Mouse (Mus musculus) urinary bladder, postnatal 10 days (tissue): ENCODE measurements around the gene Arpin.

Experiments used
- DNase-seq: peaks from one replicate; pipeline ENCODE4 v3.0.0; 2022; ENCODE audit warnings: low spot score

Gene Arpin

DNA sequence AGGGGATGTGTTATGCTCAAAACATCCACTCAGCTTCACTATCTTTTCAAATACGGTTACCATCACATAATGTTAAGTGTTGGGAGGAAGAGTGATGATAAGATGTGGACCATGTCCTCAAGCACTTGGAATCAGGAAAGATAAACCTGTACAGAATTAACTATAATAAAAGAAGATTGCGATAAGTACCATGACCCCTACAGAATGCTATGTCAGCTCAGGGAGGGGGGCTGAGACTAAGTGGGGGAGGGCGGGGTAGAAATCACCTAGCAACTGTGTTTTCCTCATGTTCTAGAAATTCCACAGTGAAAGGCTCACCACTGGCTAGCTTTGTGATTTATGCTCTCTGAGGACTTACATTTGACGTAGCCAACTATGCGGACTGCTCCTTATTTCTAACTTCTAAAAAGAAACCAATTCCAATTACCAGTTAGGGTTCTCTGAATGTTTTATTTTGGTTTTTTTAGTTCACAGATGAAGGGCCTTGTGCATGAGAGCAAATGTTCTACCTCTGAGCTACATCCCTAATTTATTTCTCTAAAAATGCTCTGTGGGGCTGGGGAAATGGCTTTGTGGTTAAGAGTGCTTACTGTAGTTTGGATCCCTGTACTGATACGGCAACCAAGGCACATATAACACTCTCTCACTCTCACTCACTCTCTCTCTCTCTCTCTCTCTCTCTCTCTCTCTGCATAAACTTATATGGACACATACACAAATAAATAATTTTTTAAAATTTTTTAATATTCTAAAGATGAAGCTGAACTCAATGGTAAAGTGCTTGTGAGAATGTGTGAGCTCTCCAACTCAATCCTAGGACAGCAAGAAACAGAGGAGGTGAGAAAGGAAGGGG is 42.4 kb downstream of the Arpin start:
- no peak for DNase-seq

DNA sequence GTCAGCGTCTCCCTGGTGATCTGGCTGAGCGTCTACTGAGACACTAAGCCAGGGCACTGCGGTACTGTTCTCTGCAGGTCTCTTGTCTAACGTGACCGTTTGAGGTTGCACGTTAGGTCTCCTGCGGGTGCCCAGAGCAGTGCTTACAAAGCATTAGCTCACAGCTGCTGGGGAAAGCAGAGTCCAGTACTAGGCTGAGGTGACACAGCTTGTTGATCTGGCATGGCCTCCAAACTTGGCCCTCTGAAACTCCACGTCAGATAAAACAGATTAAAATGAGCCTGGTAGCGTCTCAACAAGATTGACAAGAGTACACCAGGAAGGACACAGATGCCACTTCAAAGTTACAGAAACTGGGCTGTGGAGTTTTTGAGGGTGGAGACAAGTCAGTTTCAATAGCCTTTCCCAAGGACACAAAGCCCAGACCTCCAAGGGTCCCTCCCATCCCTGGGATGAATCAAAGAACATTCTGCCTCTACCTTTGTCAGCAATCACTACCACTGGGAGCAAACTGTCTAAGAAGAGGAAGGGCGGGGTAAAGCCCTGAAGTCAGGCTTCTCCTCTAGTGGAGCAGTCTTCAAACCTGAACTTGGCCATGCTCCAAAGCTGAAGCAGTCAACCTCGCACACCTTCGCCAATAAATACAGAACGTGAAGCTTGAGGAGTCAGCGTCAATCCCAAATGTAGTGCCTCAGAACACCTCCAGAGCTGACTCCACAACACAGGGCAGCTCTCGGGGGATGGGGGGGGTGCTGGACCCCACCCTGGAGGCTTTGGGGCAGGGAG is 44.5 kb downstream of the Arpin start:
- DNase-seq = no peak

DNA sequence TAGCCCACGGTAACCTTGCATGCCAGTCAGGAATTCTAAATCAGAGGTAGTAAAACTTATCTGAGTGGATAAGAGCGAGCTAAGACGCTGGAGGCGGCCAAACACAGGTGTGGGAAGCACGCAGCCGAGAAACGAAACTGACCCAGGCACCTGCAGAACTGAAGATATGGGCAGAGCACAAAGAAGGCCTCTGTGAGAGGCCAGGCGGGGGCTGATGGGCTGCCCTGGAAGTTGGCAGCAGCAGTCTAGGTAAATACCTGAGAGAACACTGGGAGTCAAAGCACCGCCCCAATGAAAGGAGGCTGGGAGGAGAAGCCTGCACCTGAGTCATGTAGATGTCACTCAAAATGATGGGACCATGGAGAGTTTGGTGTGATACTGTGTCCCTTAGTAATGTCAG is 46.6 kb downstream of the Arpin start:
- DNase-seq = no peak

DNA sequence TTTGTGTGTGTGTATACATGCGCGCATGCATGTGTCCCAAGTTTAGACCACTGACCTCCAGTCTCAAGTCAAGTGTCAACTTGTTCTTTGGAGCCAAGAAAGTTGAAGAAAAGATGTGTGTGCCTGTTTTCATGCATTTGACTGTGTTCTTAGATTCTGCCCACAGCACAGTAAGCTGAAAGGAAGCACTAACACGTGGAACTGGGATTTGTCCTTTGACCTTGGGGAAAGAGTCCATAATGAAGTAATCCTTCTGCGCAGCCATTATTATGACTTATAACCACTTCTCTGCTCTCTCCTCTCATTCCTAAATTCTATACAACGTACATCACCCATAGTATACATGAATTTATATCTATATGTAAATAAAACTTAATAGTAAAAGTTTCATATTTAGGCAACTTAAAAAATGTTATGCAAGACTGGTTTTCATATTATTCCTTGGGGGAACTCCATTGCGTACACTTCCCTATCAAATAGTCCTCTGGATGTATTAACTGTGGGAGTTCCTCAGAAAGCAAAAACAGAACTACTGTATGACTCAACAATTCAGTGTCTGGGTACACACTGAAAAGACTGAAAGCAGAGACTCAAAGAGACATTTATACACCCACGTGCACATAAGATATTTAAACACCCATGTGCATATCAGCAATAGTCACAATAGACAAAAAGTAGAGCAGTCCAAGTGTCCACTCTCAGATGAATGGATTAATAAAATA is 51.4 kb downstream of the Arpin start:
- DNase-seq = no peak

DNA sequence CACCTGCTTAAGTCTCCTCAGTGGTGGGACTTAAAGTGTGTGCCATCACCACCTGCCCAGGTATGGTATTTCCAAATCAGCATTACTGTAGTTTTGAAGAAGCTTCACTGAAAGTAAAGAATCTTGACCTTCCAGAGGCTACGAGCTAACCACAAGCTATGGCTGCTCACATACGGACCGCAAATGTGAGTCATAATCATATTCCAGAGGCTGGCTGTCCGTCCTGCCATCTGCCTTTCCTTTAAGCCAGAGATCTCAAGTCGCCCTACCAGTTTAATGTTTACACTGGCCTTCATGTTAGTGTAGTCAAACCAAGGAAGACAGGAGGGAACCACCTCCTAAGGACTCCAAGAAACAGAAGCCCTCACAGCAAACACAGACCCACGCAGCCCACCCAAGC is 53.3 kb downstream of the Arpin start:
- DNase-seq = no peak

DNA sequence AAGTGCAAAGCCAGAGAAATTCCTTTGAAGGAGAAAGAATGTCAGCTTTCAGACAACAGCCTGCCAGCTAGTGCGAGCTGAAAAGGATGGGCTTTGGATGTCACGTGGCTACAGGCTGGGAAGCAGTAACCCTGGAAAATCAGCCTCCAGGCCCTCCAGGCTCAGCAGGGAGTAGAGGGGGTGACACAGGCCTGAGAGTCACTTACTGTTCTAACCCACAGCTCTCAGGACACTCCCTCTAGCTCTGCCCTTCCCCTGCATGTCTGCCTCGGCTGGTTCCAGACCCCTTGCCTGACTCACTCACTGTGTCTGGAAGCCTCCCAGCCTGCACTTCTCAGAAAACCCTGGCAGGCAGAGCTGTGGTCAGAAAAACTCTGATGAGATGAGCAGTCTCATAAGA is 54.2 kb downstream of the Arpin start:
- no peak for DNase-seq

DNA sequence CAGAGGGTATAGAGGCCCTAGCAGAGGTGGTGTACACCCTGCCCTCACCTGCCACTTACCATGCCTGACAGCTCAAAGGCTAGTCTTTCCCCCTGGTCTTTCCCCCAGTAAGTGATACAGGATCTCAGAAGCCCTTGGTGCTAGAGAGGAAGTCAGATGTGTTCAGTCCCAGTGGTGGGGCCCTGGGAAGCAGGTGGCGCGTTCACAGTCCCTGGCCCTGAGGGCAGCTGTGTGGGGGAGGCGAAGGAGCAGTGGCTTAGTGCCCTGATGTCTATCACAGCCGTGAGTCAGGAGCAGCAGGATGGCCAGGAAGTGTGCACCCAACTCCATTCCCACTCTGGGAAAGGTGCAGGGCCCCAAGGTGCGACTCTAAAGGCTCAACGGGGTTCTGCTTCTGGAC is 55.1 kb downstream of the Arpin start:
- no peak for DNase-seq

DNA sequence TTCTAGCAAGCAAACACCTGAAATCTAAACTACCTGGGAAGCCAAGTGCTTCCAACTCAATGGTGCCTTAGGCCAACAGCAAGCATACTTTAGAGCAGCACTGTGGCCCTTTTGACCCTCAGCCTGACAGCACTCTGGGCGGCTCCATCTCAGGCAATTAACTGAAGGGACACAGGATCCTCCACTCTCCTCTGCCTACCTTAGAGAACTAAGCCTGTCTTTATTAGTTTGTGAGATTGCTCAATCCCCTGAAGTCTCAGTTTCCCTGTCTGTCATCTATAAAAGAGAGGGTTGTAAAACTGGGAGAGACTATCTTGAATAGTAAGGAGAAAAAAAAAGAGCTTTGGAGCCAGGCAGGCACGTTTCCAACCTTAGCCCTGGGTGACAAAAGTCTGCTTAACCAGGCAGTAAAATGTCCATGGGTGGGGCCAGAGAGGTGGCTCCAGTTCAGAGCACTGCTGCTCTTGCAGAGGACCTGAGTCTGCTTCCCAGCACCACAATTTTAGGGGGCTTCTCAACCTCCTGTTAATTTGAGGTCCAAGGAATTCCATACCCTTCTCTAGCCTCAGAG is 56.6 kb downstream of the Arpin start:
- DNase-seq = no peak
